Mouse (Mus musculus): ENCODE results near the gene Nme7.

Nme7 gene

GRCm38 (mm10) chr1:164440708-164441407, 136.9 kb downstream of the Nme7 start:
- no peak for DNase-seq

- DNase-seq: no peak
These were observed 137.6 kb downstream of the Nme7 start for GRCm38 (mm10) chr1:164441408-164441974.

DNA sequence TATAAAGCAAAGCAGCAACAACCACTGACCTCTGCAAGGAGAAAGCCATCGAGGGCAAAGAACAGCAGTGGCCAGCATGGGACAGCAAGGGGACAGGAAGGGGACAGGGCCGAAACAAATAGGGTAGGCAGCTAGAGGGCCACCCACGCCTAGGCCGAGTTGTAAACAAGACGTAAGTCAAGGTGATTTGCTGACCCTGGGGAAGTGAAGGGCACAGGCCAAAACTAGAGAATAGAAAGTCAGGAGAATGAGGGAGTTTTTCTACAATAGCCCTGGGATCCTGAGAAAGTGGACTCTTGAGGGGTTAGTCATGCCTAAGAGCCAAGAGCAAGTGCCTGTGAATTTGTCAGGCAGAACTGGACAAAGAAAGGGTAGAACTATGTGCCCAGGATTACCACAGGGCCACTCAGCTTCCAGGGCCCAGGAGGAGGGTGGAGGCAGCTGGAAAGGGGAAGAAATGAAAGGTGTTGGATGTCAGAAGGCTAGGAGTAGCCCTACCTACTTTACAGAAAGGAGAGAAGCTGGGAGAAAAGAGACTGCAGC, 141.8 kb downstream of the Nme7 start:
- DNase-seq: no peak

DNA sequence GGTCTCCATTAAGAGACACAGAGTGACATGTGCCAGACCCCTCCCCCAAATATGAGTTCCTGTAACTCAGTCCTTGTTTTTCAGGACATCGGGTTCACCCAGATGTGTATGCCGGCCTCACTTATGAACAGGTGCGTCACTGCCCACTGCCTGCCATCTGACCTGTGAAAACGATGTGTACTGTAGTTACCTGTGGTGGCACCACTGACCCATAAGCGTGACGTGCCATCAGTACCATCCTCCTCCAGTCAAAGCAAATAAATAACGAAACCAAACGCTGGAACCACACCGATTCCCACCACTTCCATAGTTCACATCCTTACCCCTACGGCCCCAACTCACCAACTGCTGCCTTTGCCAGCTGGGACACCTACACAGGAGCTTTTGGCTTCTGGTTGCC, 142.6 kb downstream of the Nme7 start:
- DNase-seq: no peak

DNA sequence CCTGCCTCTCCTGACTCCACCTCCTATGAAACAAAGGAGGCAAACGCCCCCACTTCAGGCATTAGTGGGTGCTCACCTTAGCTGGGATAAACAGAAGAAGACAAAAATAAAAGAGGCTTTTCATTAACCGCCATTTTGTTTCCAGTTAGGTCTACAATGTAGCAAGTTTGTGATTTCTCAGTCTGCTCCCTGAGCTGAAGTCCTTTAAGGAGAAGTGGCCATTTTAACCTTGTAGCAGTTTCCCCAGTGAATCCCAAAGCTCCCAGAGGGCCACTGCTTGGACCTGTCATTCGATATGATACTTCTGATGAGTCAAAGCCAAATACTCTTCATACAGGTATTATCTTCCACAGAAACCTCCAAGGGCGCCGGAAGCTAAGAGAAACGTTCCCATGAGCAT, 143.6 kb downstream of the Nme7 start:
- DNase-seq: no peak

GRCm38 (mm10) chr1:164449626-164450025, 145.7 kb downstream of the Nme7 start:
- no peak for DNase-seq

DNA sequence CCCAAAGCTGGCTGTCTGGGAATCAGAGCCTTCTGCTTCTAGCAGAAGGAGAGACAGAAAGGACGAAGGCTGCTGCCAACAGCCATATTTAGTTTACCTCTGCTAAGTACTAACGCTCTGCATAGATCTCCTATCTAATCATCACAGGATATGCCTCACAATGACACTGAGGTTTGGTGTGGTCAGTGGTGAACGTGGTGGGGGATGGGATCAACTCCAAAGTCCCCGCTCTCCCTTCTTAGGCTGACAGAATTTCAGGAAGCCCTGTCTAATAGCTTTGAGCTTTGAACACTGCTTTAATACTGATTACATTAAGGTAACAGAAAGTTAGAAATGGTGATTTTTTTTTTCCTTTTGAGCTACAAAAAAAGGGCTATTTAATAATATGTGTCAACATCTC, 146.3 kb downstream of the Nme7 start:
- DNase-seq: no peak

GRCm38 (mm10) chr1:164450644-164451043, 146.7 kb downstream of the Nme7 start:
- DNase-seq: no peak

DNA sequence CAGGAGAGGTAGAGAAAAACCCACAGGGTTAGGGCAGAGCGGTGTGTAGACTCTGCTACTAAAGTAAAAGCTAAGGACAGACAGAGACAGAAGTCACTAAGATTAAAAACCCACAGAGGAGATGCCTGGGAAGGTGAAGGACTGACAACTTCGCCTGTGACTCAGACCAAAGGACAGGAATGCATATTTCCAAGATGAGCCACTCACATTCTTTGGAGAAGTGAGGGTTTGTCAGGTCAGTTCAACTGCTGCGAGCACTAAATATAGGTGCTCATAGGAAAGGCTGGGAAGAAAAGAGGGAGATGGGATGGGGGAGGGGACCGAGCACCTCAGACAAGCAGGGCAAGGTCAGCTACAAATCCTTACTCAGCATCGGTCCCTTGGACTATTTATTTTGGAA, 147.4 kb downstream of the Nme7 start:
- DNase-seq: no peak

GRCm38 (mm10) chr1:164452580-164452979, 148.7 kb downstream of the Nme7 start:
- DNase-seq: no peak

GRCm38 (mm10) chr1:164453146-164453545, 149.2 kb downstream of the Nme7 start:
- no peak for DNase-seq

DNA sequence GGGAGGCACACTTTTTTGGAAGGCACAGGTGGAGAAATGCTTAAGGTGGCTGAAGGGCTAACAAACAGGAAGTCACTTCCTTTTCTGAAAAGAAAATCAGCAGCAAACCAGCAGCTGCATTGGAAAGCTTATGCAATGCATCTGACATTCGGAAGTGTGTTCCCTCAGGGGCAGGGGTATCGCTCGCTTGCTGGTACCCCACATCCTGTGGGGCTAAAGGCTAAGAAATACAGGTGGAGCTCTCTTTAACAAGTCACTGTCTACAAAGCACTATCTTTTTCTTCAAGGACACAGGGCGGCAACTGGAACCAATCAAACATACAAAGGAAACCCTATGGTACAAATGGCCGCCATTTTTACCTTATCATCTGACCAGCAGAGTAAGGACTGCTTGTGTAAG, 149.8 kb downstream of the Nme7 start:
- no peak for DNase-seq

- DNase-seq: peak; percentile 75 to 84
These were observed 151.0 kb downstream of the Nme7 start for GRCm38 (mm10) chr1:164454747-164455400.

DNA sequence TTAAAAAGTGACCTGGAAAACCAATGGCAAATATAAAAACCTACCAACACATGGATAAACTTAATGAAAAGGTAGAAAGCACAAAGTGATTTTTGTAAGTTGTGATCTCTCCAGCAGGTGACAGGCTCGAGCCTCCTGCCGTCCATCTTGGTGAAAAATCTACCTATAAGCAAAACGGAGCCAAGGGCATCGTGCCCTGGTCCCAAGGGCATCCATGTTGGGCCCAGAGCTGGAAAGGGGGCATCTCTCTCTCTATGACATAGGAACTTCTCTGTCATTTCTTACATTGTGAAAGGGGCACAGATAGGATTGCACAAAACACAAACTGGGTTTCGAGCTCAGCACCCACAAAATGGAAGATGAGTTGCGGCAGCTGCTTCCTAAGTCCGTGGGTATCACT, 151.7 kb downstream of the Nme7 start:
- peak; percentile 64 to 69 for DNase-seq

- DNase-seq: peak; percentile 67 to 70
These were observed 152.1 kb downstream of the Nme7 start for GRCm38 (mm10) chr1:164456065-164456464.

DNA sequence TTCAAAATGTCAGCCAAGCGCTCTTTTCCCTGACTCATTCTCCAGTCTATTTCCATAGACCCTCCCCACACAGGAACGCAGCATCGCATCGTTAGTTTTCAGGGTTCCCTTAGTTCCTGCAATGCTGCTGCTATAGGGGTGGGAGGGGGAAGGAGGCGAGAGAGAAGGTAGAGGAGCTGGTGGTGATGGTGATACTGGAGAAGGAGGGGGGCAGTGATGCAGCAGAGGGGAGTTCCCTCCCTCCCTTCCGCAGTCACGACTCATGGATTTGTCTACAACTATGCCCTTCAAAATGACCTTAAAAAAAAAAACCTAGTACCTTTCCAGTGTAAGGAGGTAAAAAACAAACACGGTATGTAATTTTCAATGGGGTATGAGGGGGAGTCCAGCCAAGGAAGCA, 152.8 kb downstream of the Nme7 start:
- DNase-seq: peak; percentile 57 to 76

DNA sequence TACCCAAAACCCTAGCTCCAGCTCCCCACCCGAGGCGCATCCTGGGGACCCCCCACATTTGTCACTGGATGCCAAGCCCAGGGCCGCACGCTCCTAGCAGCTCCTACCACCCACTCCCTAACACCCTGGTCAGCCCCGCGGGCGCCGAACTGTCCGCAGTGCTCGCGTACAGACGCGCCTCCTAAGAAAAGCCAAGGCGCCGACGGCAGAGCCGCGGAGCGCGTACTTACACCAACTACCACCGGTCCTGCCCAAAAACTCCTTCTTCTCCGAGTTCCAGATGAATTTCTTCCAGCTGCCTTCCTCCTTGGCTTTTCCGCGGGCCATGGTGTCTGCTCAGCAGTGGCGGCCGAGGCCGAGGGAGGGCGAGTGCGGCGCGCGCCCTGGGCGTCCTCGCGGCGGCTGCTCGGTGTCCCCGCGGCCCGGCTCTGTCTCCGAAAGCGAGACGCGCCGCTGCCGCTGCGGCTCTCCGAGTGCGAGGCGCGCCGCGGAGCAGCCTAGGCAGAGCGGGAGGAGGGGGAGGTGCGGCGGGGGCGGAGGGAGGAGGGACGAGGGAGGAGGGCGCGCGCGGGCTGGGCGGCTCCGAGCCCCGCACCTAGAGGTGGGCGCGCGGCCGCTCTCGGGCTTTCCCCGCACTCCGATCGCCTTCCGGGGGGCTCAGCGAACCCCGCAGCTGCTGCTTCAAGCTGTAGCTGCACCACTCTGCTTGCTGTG, 153.8 kb downstream of the Nme7 start:
- peak; percentile 73 to 89 for DNase-seq

- peak; percentile 92 to 96 for DNase-seq
These were observed 154.3 kb downstream of the Nme7 start, which contains the start of gene Atp1b1 for GRCm38 (mm10) chr1:164458245-164458613. TSS of gene Atp1b1 (minus strand) at chr1:164458355.

DNA sequence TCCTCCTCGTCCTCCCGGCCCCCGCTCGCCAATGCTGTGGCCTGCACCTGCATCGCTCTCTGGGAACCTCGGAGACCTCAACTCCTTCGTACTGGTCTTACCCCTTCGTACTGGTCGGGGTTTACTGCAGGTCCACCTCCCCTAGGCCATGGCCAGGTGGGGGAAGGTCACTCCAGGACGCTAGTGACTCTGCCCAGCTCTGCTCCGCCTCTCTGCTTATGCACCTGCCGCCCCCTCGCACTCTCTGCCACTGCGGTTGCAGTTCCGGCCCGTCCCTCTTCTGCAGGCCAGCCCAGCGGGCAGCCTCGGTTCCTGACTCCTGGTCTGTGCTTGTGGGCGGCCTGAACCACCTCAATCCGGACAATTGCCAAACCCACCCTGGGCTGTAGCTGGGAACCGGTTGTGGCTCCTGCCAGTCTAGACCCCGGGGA, 154.7 kb downstream of the Nme7 start:
- peak in 1 of 2 experiments; percentile 66 for DNase-seq

- peak in 1 of 2 experiments; percentile 38 for DNase-seq
These were observed 155.4 kb downstream of the Nme7 start for GRCm38 (mm10) chr1:164459127-164459905.

GRCm38 (mm10) chr1:164460921-164461697, 157.2 kb downstream of the Nme7 start:
- no peak for DNase-seq

- peak; percentile 77 to 79 for DNase-seq
These were observed 157.8 kb downstream of the Nme7 start for GRCm38 (mm10) chr1:164461726-164462125.

All from cerebellum, adult 18-20 months (tissue).